Mouse (Mus musculus) spleen, postnatal 10 days (tissue): ENCODE measurements around the gene Mb.

Experiments
- DNase-seq, 2 experiments: peaks; one replicate each; pipeline ENCODE4 v3.0.0; 2021 to 2022; ENCODE audit warnings: low spot score in 2 of 2

Mb gene

DNA sequence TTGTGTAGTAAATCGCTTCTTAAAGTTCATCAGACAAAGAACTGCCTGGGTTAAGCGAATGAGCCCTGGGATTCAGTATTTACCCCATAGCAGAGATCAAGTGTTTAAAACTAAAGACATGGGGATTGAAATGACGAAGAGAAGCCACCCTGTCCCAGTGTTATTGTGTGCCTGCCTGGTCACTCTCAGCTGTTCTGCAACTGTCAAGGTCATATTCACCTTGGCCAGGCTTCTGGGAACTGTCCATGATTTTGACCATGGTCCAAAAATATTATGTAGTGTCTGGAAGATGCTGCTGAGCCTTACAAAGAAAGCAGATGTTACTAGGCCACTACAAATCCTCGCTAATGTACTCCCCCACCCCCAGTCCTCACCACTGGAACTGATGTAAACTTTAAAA is 70.7 kb downstream of the Mb start:
- DNase-seq: no peak

DNA sequence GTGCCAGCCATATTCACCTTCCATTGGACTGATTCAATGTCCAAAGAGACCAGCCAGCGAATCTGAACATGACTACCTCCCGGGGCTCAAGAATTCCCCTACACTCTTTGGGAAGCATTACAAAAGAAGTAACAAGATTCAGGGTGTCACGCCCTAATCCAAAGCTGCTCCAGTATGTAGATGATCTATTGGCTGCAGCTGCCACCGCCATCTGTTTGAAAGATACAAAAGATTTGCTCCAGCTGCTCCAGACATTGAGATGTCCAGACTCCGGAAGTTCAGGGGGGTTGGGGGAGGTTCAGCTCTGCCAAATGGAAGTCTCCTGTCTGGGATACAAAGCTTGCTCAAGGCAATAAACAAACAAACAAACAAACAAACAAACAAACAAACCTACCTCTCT is 73.9 kb downstream of the Mb start:
- DNase-seq: no peak

DNA sequence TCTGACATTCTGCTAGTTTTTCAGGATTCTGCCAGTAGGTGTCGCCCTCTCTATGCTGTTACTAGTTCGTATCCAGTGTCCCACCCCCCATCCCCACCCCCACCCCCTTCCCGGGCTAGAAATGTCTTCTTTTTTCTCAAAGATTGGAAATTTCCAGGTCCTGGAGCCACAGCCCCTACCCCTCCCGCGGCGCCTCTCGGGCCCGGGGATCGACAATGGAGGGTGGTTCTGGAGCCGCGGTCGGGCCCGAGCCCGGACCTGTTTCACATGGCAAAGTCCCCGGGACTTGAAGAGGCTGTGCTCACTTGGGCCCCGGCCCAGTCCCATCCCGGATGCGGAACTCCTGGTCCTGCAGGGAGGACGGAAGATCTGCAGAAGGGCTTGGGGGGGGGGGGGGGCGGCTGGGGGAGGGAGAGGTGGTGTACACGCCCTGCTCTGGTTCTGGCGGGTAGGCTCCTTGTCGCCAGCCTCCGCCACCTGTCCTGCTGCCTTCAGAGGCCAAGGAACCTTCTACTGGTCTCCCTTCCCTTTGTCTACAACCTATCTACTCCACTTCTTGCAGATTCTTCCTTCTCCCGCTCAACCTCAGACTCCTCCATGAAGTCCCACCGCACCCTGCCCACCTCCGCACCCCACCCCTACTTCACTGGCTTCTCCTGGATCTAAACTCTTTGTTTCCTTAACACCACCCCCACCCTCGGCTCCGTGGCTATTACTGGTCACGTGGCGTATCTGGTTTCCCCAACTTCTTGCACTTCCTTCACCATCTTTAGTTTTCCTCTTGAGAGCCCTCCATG is 76.4 kb downstream of the Mb start:
- peak; percentile 38 to 75 for DNase-seq

DNA sequence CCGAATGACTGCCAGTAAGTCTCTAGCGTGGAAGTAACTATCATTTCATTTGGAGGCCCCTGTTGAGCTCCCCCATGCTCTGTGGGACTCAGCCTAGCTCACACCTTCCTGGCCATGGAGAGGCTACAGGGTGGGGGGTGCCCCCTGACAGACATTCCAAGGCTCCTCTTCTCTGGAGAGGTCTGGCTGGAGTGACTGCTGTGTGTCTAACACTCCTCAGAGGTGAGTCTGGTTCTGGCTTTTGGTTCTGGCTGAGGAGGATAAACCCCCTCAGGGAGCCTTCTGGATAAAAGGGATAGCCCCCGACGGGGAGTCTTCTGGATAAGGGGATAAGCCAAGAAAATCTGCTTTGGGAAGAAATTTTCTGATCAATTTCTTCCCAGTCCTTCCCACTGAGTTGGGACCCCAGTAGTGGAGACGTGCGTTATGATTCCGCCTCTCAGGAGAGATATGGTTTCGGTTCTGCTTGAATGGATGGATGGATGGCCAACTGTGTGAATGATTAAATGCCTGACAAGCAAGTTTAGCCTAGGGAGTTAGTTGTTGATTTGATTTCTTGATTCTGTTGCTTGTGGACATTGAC is 77.1 kb downstream of the Mb start:
- no peak for DNase-seq

DNA sequence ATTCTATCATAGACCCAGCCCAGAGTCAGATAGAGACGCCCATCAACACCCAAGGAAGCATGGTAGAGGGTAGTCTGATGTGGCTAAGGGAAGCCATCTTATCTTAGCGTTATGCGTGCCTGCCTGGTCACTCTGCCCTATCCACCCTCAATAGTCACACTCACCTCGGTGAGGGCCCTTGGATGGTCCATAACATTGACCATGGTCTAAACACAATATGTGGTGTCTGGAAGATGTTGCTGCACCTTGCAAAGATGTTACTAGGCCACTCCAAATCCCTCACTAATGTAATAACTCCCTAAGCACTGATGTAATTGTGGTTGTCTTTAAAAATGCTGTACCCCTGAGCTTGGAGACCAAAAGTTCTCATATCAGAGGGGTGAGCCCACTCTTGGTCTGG is 77.8 kb downstream of the Mb start:
- DNase-seq: no peak
